Mouse (Mus musculus): Measurements from ENCODE around the gene Gatd1.

- TF ChIP-seq CTCF (IDR thresholded peaks at IDR 0.05 in 2 of 3, conservative IDR thresholded peaks at IDR 0.05 in 1 of 3; ENCODE audit: control insufficient read depth in 1 of 3, insufficient read depth in 1 of 3, low read depth in 2 of 3, low read length in 3 of 3, poor library complexity in 1 of 3, severe bottlenecking in 1 of 3) (no peak), EP300 (IDR thresholded peaks at IDR 0.05; ENCODE audit: low read depth in 1 of 2, low read length in 2 of 2) (no peak), ETS1 (IDR thresholded peaks at IDR 0.05; ENCODE audit: low read depth, low read length) (no peak), MAZ (IDR thresholded peaks at IDR 0.05; ENCODE audit: low read depth, low read length) (no peak), MYC (IDR thresholded peaks at IDR 0.05; ENCODE audit: low read depth, low read length) (no peak), POLR2AphosphoS2 (IDR thresholded peaks at IDR 0.05; ENCODE audit: low read length) (no peak), JUND (IDR thresholded peaks at IDR 0.05; ENCODE audit: low read depth, low read length) (no peak), MEF2A (IDR thresholded peaks at IDR 0.05; ENCODE audit: extremely low read depth, insufficient replicate concordance, low read depth, low read length, poor library complexity, severe bottlenecking) (no peak), POLR2A (IDR thresholded peaks at IDR 0.05; ENCODE audit: control insufficient read depth in 1 of 2, insufficient read depth in 1 of 2, low read depth in 1 of 2, low read length in 2 of 2, poor library complexity in 1 of 2) (no peak), USF1 (IDR thresholded peaks at IDR 0.05; ENCODE audit: low read depth, low read length) (no peak), TBP (IDR thresholded peaks at IDR 0.05; ENCODE audit: low read depth, low read length) (no peak)
These were observed 16.8 kb upstream of the Gatd1 start for GRCm38 (mm10) chr7:141430585-141431240.
